11 mouse cellular contexts compared by ENCODE assay signal in genomic region chr6:71621981-71622380, GRCm38 (mm10). TPM values are rescaled to one million over a fixed set of nuclear protein-coding genes. Genes with fewer than 3 reads are reported as not detected.
A peak's percentile ranks its signal among the peaks of the same experiment; 100 is the strongest.
DNase-seq lines count a peak whose midpoint lies in the region; TF ChIP-seq lines count a peak whose summit lies in the region.
"Had no signal": no experiment of that assay in that cellular context is flagged by ENCODE, and none has a peak within 500 bp of the region (broad histone marks: within the 10 kb centered on the region; RNA-seq: fewer than 3 reads in every experiment).

No protein-coding gene starts in this region.

- no peaks in the 10 kb centered on the region for H3K4me1 ChIP-seq in cerebellum, adult 2 months (ENCODE audit: control insufficient read depth, insufficient read depth, low read length)
- H3K4me1 ChIP-seq: intestine, embryonic 15.5 days; stomach, embryonic 15.5 days had no signal

- 46% methylated on average over 5 of the region's 5 CpGs for WGBS in cerebellum, adult 2 months

- no peaks in the 10 kb centered on the region for H3K27me3 ChIP-seq in cerebellum, adult 2 months (ENCODE audit: control insufficient read depth, insufficient read depth, low read length)
- H3K27me3 ChIP-seq: intestine, embryonic 15.5 days; stomach, embryonic 15.5 days had no signal

- peak overlapping the region; percentile 67 for H3K27ac ChIP-seq in layer of hippocampus, adult 2 months
- H3K27ac ChIP-seq in cerebellum, adult 2 months (ENCODE audit: insufficient read depth, low read length) = no peak overlapping the region
- H3K27ac ChIP-seq: intestine, embryonic 15.5 days; stomach, embryonic 15.5 days had no signal

- no peak overlapping the region for H3K4me3 ChIP-seq in layer of hippocampus, adult 2 months
- no peak overlapping the region for H3K4me3 ChIP-seq in cerebellum, adult 2 months (replicated peaks; ENCODE audit: insufficient read depth, low read depth, low read length)
- H3K4me3 ChIP-seq: intestine, embryonic 15.5 days; stomach, embryonic 15.5 days had no signal

- intact Hi-C loops in left cerebral cortex, postnatal 4 days (cut with DNase I) = loop anchor here (10.0 kb wide), 1 partner anchor 183 kb away; no protein-coding TSS in a partner anchor

- no peak for TF ChIP-seq CTCF in layer of hippocampus, adult 2 months (conservative IDR thresholded peaks at IDR 0.05)
- no peak for TF ChIP-seq CTCF in cerebellum, adult 2 months (IDR thresholded peaks at IDR 0.05; ENCODE audit: borderline replicate concordance, insufficient read depth, low read depth, low read length)

- DNase-seq in adrenal gland, adult 2 months = peak; percentile 38
- DNase-seq in adrenal gland, adult 18-20 months (ENCODE audit: low spot score in 2 of 2) = no peak
- DNase-seq in layer of hippocampus, adult 2 months (ENCODE audit: low spot score in 2 of 2) = no peak
- no peak for DNase-seq in layer of hippocampus, adult 9-10 months (ENCODE audit: low spot score)
- peak; percentile 20 to 35 for DNase-seq in cerebellum, adult 2 months
- peak; percentile 1 for DNase-seq in left cerebral cortex, postnatal 4 days
- no peak for DNase-seq in ovary, postnatal 36 days (ENCODE audit: low spot score)
- no peak for DNase-seq in right cerebral cortex, postnatal 25 days
- DNase-seq: liver, postnatal 0 days had no signal

- no peak for TF ChIP-seq POLR2A in cerebellum, adult 2 months (IDR thresholded peaks at IDR 0.05; ENCODE audit: borderline replicate concordance, insufficient read depth, low read length)

RNA-seq across cellular contexts. Expression of gene Kdm3a, which starts 10.8 kb away (rescaled TPM):
- 10 to 100 TPM; 21.1 to 31.4 TPM for total RNA-seq in adrenal gland, adult 2 months (2021)
- polyA plus RNA-seq in adrenal gland, adult 2 months (2012; rRNA removed) = 3.1 and 3.3 TPM in 2 replicates
- total RNA-seq in adrenal gland, adult 18-20 months (2021) = 10 to 100 TPM; 29.5 to 30.3 TPM
- 10 to 100 TPM; 44.4 to 49.0 TPM for total RNA-seq in layer of hippocampus, adult 2 months (2021)
- 26.9 and 28.1 TPM in 2 replicates for polyA plus RNA-seq in cerebellum, adult 2 months (2012; rRNA removed)
- total RNA-seq in left cerebral cortex, postnatal 4 days (2021) = 10 to 100 TPM; 30.7 to 32.0 TPM

Comparison
In these comparisons a context has a peak if more than half of its experiments do, and no peak if none do; other contexts are left out.
1. DNase-seq: peak in adrenal gland, adult 2 months (single experiment), cerebellum, adult 2 months (2 of 2) and left cerebral cortex, postnatal 4 days (single experiment); none in adrenal gland, adult 18-20 months (0 of 2), layer of hippocampus, adult 2 months (0 of 2), layer of hippocampus, adult 9-10 months (single experiment), ovary, postnatal 36 days (single experiment) and right cerebral cortex, postnatal 25 days (single experiment).